Mouse (Mus musculus): ENCODE results near the gene Stk24. TPM values are rescaled to one million over a fixed set of nuclear protein-coding genes. Genes with fewer than 3 reads are reported as not detected.

Gene Stk24
- total RNA-seq, 2 experiments from 2014 or later: 142 to 152 TPM

Other genes with a start within 250 kb of the Stk24 start
- under 1 TPM; 0.20 to 0.28 TPM for gene Slc15a1, start 125.2 kb upstream of the Stk24 start, total RNA-seq (2021)